Mouse (Mus musculus): Measurements from ENCODE around the gene Tarbp2. TPM values are rescaled to one million over a fixed set of nuclear protein-coding genes. Genes with fewer than 3 reads are reported as not detected.

Gene Tarbp2
- polyA plus RNA-seq, 1 experiment from 2014 or later, result 105 TPM

- H3K36me3 ChIP-seq (ENCODE audit: control insufficient read depth, insufficient read depth, low read length), result peaks cover 82% of the 10 kb centered on the region
- H3K27ac ChIP-seq (ENCODE audit: low read depth), result no peak within 1 kb of the TSS
Observed at GRCm38 (mm10) chr15:102503447-102503846, 14.5 kb upstream of the Tarbp2 start, which contains the start of gene Gm10337. Gene Gm10337 (plus strand): TSS chr15:102503722.

GRCm38 (mm10) chr15:102503924-102504782, 13.8 kb upstream of the Tarbp2 start:
- ATAC-seq (replicated peaks; ENCODE audit: low FRiP score, low TSS enrichment, low read depth) (no peak; the same call in 1 of the 2 replicates), DNase-seq (ENCODE audit: low spot score) (no peak)
- no peak overlapping the region for H3K4me2 ChIP-seq (ENCODE audit: low read length)
- no peaks in the 10 kb centered on the region for H3K4me1 ChIP-seq (replicated peaks; ENCODE audit: control insufficient read depth, insufficient read depth, low read length)
- no peak overlapping the region for H3K4me3 ChIP-seq (ENCODE audit: low read depth, low read length)
- H3K36me3 ChIP-seq (ENCODE audit: control insufficient read depth, insufficient read depth, low read length), result peaks cover 78% of the 10 kb centered on the region
- no peak overlapping the region for H3K9ac ChIP-seq (ENCODE audit: low read length)
- H3K9me3 ChIP-seq (ENCODE audit: control insufficient read depth, low read length), result no peaks in the 10 kb centered on the region
- 87% methylated on average over 9 of the region's 9 CpGs for WGBS
- no peak overlapping the region for H3K27ac ChIP-seq (ENCODE audit: low read depth)
- H3K27me3 ChIP-seq (replicated peaks; ENCODE audit: control insufficient read depth, insufficient read depth, low read length), result no peaks in the 10 kb centered on the region

More at GRCm38 (mm10) chr15:102503447-102503846, 14.5 kb upstream of the Tarbp2 start, which contains the start of gene Gm10337:
- Histone ChIP-seq H3K9me3 (ENCODE audit: control insufficient read depth, low read length) (no peaks in the 10 kb centered on the region), H3K4me2 (ENCODE audit: low read length) (no peak within 1 kb of the TSS), H3K27me3 (replicated peaks; ENCODE audit: control insufficient read depth, insufficient read depth, low read length) (no peaks in the 10 kb centered on the region), H3K9ac (ENCODE audit: low read length) (no peak within 1 kb of the TSS), H3K4me1 (replicated peaks; ENCODE audit: control insufficient read depth, insufficient read depth, low read length) (no peaks in the 10 kb centered on the region), H3K4me3 (ENCODE audit: low read depth, low read length) (no peak within 1 kb of the TSS)
- ATAC-seq (replicated peaks; ENCODE audit: low FRiP score, low TSS enrichment, low read depth), result no peak
- no peak for DNase-seq (ENCODE audit: low spot score)
- WGBS, result 86% methylated on average over 1 of the region's 1 CpGs

DNA sequence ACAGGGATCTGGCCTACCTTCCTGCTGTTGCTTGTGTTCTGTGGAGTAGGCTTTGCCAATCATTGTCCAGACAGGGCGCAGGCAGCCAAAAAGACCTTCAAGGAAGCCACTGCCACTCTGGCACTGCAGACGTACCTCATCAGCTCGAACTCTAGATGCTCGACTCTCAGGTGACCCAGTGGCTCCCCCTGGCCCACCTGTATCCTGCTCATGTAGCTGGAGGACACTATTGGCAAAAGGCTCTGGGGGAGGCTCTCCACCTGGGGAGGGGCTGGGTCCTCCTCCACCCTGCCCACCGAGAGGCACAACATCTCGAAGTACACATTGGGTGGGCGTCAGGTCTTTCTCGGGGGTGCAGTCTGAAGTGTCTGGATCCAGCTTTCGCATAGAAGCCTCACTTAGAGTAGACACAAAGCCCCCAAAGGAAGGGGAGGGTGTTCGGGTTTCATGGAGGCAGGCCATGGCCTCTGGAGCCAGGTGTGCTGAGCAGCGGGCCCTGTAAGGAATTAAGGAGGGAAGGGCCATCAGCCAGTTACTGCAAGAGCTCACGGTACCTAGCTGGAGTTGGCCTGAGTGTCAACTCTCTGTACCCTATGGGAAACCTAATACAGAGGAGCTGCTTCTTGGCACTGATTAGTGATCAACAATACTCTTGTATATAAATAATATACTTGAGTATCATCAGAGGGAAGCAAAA, 12.8 kb upstream of the Tarbp2 start:
- H3K4me3 ChIP-seq (ENCODE audit: low read depth, low read length), result no peak overlapping the region
- H3K4me1 ChIP-seq (replicated peaks; ENCODE audit: control insufficient read depth, insufficient read depth, low read length), result peaks cover 9% of the 10 kb centered on the region
- no peak overlapping the region for H3K9ac ChIP-seq (ENCODE audit: low read length)
- ATAC-seq (replicated peaks; ENCODE audit: low FRiP score, low TSS enrichment, low read depth) (no peak), DNase-seq (ENCODE audit: low spot score) (no peak)
- peaks cover 67% of the 10 kb centered on the region for H3K36me3 ChIP-seq (ENCODE audit: control insufficient read depth, insufficient read depth, low read length)
- no peaks in the 10 kb centered on the region for H3K27me3 ChIP-seq (replicated peaks; ENCODE audit: control insufficient read depth, insufficient read depth, low read length)
- WGBS, result 66% methylated on average over 12 of the region's 12 CpGs
- no peak overlapping the region for H3K4me2 ChIP-seq (ENCODE audit: low read length)
- H3K27ac ChIP-seq (ENCODE audit: low read depth), result no peak overlapping the region
- H3K9me3 ChIP-seq (ENCODE audit: control insufficient read depth, low read length), result no peaks in the 10 kb centered on the region

GRCm38 (mm10) chr15:102505770-102506463, 12.1 kb upstream of the Tarbp2 start:
- 83% methylated on average over 9 of the region's 9 CpGs for WGBS
- H3K27ac ChIP-seq (ENCODE audit: low read depth), result no peak overlapping the region
- DNase-seq (ENCODE audit: low spot score), result no peak
- peaks cover 60% of the 10 kb centered on the region for H3K36me3 ChIP-seq (ENCODE audit: control insufficient read depth, insufficient read depth, low read length)
- H3K4me3 ChIP-seq (ENCODE audit: low read depth, low read length), result no peak overlapping the region
- H3K9ac ChIP-seq (ENCODE audit: low read length), result no peak overlapping the region
- no peak for ATAC-seq (replicated peaks; ENCODE audit: low FRiP score, low TSS enrichment, low read depth)
- no peak overlapping the region for H3K4me2 ChIP-seq (ENCODE audit: low read length)
- H3K4me1 ChIP-seq (replicated peaks; ENCODE audit: control insufficient read depth, insufficient read depth, low read length), result peaks cover 10% of the 10 kb centered on the region
- no peaks in the 10 kb centered on the region for H3K27me3 ChIP-seq (replicated peaks; ENCODE audit: control insufficient read depth, insufficient read depth, low read length)
- H3K9me3 ChIP-seq (ENCODE audit: control insufficient read depth, low read length), result no peaks in the 10 kb centered on the region

DNA sequence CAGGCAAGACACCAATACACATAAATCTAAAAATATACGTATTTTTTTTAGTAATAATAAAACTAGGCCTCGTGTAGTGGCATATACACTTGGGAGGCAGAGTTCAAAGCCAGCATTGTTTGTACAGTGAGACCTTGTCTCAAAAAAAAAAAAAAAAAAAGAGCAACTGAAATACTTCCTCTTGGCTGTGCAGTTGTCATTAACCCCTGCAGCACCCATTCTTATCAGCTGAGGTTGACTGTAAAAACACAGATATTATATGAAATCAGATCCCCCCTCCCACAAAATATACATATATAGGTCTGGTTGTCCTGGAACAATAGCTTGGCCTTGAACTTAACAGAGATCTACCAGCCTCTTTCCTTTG, 11.5 kb upstream of the Tarbp2 start:
- H3K27ac ChIP-seq (ENCODE audit: low read depth), result no peak overlapping the region
- no peak for DNase-seq (ENCODE audit: low spot score)
- WGBS, result 28% methylated on average over 2 of the region's 2 CpGs
- no peak overlapping the region for H3K4me2 ChIP-seq (ENCODE audit: low read length)
- no peak overlapping the region for H3K4me3 ChIP-seq (ENCODE audit: low read depth, low read length)
- no peaks in the 10 kb centered on the region for H3K9me3 ChIP-seq (ENCODE audit: control insufficient read depth, low read length)
- H3K4me1 ChIP-seq (replicated peaks; ENCODE audit: control insufficient read depth, insufficient read depth, low read length), result peaks cover 16% of the 10 kb centered on the region
- ATAC-seq (replicated peaks; ENCODE audit: low FRiP score, low TSS enrichment, low read depth), result no peak
- no peaks in the 10 kb centered on the region for H3K27me3 ChIP-seq (replicated peaks; ENCODE audit: control insufficient read depth, insufficient read depth, low read length)
- H3K36me3 ChIP-seq (ENCODE audit: control insufficient read depth, insufficient read depth, low read length), result peaks cover 55% of the 10 kb centered on the region
- no peak overlapping the region for H3K9ac ChIP-seq (ENCODE audit: low read length)

GRCm38 (mm10) chr15:102506864-102507263, 11.1 kb upstream of the Tarbp2 start:
- ATAC-seq (replicated peaks; ENCODE audit: low FRiP score, low TSS enrichment, low read depth) (no peak), DNase-seq (ENCODE audit: low spot score) (no peak)
- no peak overlapping the region for H3K9ac ChIP-seq (ENCODE audit: low read length)
- no peak overlapping the region for H3K4me3 ChIP-seq (ENCODE audit: low read depth, low read length)
- WGBS, result 81% methylated on average over 1 of the region's 1 CpGs
- H3K27ac ChIP-seq (ENCODE audit: low read depth), result no peak overlapping the region
- peaks cover 51% of the 10 kb centered on the region for H3K36me3 ChIP-seq (ENCODE audit: control insufficient read depth, insufficient read depth, low read length)
- H3K27me3 ChIP-seq (replicated peaks; ENCODE audit: control insufficient read depth, insufficient read depth, low read length), result no peaks in the 10 kb centered on the region
- H3K4me1 ChIP-seq (replicated peaks; ENCODE audit: control insufficient read depth, insufficient read depth, low read length), result peaks cover 20% of the 10 kb centered on the region
- no peak overlapping the region for H3K4me2 ChIP-seq (ENCODE audit: low read length)
- no peaks in the 10 kb centered on the region for H3K9me3 ChIP-seq (ENCODE audit: control insufficient read depth, low read length)

GRCm38 (mm10) chr15:102507561-102507960, 10.4 kb upstream of the Tarbp2 start:
- Histone ChIP-seq H3K27me3 (replicated peaks; ENCODE audit: control insufficient read depth, insufficient read depth, low read length) (no peaks in the 10 kb centered on the region), H3K27ac (ENCODE audit: low read depth) (no peak overlapping the region), H3K9me3 (ENCODE audit: control insufficient read depth, low read length) (no peaks in the 10 kb centered on the region), H3K9ac (ENCODE audit: low read length) (no peak overlapping the region), H3K4me3 (ENCODE audit: low read depth, low read length) (no peak overlapping the region), H3K36me3 (ENCODE audit: control insufficient read depth, insufficient read depth, low read length) (peaks cover 44% of the 10 kb centered on the region), H3K4me1 (replicated peaks; ENCODE audit: control insufficient read depth, insufficient read depth, low read length) (peaks cover 22% of the 10 kb centered on the region), H3K4me2 (ENCODE audit: low read length) (no peak overlapping the region)
- DNase-seq (ENCODE audit: low spot score), result no peak
- no peak for ATAC-seq (replicated peaks; ENCODE audit: low FRiP score, low TSS enrichment, low read depth)

- Histone ChIP-seq H3K9me3 (ENCODE audit: control insufficient read depth, low read length) (no peaks in the 10 kb centered on the region), H3K4me1 (replicated peaks; ENCODE audit: control insufficient read depth, insufficient read depth, low read length) (peaks cover 22% of the 10 kb centered on the region), H3K27ac (ENCODE audit: low read depth) (no peak overlapping the region), H3K4me3 (ENCODE audit: low read depth, low read length) (no peak overlapping the region), H3K36me3 (ENCODE audit: control insufficient read depth, insufficient read depth, low read length) (peaks cover 36% of the 10 kb centered on the region), H3K27me3 (replicated peaks; ENCODE audit: control insufficient read depth, insufficient read depth, low read length) (no peaks in the 10 kb centered on the region), H3K4me2 (ENCODE audit: low read length) (no peak overlapping the region), H3K9ac (ENCODE audit: low read length) (no peak overlapping the region)
- DNase-seq (ENCODE audit: low spot score) (no peak), ATAC-seq (replicated peaks; ENCODE audit: low FRiP score, low TSS enrichment, low read depth) (no peak)
- 85% methylated on average over 3 of the region's 3 CpGs for WGBS
Observed at GRCm38 (mm10) chr15:102508336-102508735, 9.7 kb upstream of the Tarbp2 start.

Data from intestine, embryonic 14.5 days (tissue).